Mouse (Mus musculus) olfactory bulb, adult 2 months (tissue): ENCODE results near the gene Slc7a4.

Experiments used
- CTCF ChIP-seq: fragments of 200-500 bp; IDR thresholded peaks from 2 replicates; pipeline ENCODE4 v1.5.1; 2012; ENCODE audit warnings: low read depth, mild to moderate bottlenecking, low read length, moderate library complexity; ENCODE audit not compliant: insufficient read depth
- POLR2A ChIP-seq: fragments of 200-500 bp; IDR thresholded peaks from 2 replicates; pipeline ENCODE4 v1.6.1; 2012; ENCODE audit warnings: mild to moderate bottlenecking, low read depth, low read length, moderate library complexity; ENCODE audit not compliant: insufficient read depth

DNA sequence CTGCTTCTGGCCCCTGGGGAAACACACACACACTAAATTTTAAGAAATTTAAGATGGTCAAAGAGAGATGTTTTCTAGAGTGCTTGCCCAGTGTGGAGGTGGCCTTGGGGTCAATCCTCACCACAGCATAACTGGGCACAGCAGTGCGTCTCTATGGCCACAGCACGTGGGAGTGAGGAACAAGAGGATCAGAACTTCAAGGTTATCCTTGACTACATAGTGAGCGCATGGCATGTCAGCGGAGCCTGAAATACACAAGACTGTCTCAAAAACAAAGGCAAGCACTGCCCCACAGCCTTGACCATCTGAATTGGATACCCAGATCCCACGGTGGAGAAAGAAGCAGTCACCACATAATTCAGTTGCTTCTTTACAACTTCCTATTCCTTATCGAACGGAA lies 1.5 kb upstream of the Slc7a4 start:
- TF ChIP-seq POLR2A: no peak
- no peak for TF ChIP-seq CTCF
